Mouse (Mus musculus): Measurements from ENCODE around the gene Csnk1g1. TPM values are rescaled to one million over a fixed set of nuclear protein-coding genes. Genes with fewer than 3 reads are reported as not detected.

Csnk1g1 gene
- total RNA-seq (2021), result 10 to 100 TPM; 45.4 to 46.0 TPM
- long read RNA-seq, experiment 1, partial matches to known transcripts, result 1 of 5 reads
- long read RNA-seq, experiment 1, other reads (novel, unspliced or antisense), result 4 of 5 reads
- long read RNA-seq, experiment 2, partial matches to known transcripts, result 4 of 6 reads
- long read RNA-seq, experiment 2, other reads (novel, unspliced or antisense), result 2 of 6 reads

DNA sequence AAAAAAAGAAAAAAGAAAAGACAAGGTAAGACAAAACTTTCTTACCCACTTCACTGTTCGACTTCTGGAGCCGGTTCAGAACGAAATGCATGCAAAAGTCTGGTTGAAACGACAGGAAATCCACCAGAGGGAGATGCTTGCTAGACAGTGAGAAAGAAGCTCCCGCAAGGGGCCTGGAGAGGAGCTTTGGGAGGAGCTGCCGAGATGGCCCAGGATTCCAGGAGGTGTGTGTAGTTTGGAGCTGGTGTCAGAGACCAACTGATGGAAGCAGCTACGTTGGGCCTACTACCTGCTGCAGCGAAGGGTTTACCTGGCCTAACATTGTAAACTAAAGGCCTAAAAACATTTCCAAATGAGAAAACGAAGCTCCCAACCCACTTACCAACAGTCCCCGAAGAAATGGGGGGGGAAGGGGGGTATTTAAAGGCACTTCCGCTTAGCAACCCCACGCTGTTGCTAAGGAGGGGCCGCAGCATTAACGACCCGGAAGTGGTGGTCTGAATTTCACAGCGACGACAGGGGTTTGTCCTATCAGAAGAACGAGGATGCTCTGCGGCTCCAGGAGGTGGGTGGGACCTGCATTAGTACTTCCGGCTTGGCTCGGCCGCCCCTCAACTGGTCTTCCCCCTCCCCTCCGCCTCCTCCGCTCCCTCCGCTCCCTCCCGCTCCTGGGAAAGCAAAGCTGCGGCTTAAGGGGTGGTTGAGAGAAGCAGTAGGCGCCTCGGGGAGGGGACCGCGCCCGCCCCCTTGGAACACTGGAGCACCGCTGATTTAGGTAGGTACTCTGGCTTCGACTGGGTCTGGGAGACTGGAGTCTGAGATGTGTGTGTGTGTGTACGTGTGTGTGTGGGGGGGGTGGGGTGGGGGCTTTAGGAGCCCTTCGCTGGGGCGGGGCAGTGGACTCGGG, at the start of gene Csnk1g1, which contains the start of gene Trip4:
Gene Csnk1g1, plus strand, starts transcription at position 531 of the 907 bp plus-strand sequence.
Gene Trip4, minus strand, starts transcription at position 401 of the 907 bp plus-strand sequence.
- DNase-seq (ENCODE audit: low spot score in 2 of 2), result peak; percentile 92 to 98

DNA sequence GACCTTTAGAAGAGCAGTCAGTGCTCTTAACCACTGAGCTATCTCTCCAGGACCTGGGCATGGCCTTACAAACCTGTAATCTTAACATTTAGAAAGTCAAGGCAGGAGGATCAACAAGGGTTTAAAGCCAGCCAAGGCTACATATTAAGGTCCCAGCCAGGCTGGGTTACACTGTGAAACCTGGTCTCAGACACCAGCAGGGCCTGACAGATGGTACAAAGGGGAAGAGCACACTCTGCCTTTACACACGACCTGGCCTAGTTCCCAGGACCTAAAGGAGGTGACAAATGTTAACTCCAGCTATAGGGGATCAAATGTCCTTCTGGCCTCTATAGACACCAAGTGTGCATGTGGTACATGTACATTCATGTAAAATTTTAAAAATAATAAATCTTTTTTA, 49.1 kb upstream of the Csnk1g1 start:
- no peak for DNase-seq (ENCODE audit: low spot score in 2 of 2)

DNA sequence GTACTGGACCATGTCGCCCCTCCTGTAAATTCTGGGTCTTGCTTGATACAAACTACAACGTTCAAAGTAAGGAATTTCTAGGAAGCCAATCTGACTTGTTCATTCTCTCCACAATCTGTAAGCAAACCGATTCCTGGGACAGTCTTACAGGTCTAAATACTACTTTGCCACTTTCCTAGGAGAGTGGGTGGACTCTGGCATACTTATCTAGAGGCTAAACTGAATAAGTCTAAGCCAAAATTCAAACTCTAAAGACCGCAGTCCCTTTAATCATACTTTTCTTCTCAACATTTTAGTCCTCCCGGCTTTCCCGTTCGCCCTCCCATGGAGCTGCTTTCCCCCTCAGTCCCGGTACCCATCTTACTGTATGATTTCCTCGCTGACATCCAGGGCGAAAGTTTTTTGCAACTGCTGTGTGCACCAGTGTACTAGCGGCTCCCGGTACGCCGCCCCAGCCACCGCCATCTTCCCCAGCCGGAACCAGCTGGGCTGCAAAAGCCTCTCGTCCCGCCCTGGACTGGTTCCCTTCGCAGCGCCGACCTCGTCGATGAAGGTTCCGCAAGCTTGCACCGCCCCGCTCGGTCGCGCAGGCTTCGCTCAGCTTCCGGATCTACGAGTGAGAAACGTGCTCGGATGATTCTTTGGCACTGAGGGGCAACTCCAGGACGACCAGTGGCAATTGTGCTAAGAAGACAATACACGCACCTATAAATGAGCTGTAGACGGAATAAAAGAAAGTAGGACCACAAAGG, 24.0 kb upstream of the Csnk1g1 start:
- DNase-seq (ENCODE audit: low spot score in 2 of 2), result peak; percentile 90

DNA sequence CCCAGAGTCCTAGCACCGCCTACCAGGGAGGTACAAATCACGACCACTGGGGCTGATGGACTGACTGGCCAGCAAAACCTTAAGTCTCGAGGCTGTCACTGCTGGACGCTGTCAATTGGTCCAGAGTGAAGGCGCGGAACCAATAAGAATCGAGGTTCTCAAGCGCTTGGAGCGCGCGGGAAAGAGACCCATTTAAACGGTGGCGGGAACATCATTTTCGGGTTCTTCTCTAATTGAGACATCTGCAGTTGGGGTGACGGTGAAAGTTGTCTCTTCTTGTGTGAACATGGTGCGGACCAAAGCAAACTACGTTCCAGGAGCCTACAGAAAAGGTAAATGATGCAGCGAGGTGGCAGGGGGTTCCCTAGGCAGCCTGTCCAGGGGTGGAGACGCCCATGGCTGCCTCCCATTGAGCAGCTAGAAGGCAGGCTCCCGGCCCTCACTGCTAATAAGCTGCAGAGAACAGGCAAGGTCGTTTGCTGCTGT, 18.5 kb upstream of the Csnk1g1 start, which contains the start of gene Pclaf:
Gene Pclaf, plus strand, starts transcription at position 95 of the 486 bp plus-strand sequence.
- peak; percentile 27 to 52 for DNase-seq (ENCODE audit: low spot score in 2 of 2)

DNA sequence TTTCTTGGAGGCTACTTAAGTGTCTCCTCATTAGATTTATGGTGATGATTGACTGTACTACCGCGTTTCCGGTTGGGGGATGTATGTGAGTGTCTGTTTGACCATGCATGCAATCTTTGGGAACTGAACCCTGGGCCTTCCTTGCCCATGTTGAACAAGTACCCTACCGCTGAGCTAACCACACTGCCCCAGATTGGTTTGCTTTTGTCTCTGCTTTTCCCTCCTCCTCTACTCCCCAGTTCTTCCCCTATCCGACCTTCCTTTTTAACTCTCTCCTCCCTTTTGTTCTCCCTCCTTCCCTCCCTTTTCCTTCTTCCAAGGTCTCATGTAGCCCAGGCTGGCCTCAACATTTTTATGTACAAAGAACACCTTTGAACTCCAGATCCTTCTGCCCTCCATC, 17.6 kb upstream of the Csnk1g1 start:
- no peak for DNase-seq (ENCODE audit: low spot score in 2 of 2)

DNA sequence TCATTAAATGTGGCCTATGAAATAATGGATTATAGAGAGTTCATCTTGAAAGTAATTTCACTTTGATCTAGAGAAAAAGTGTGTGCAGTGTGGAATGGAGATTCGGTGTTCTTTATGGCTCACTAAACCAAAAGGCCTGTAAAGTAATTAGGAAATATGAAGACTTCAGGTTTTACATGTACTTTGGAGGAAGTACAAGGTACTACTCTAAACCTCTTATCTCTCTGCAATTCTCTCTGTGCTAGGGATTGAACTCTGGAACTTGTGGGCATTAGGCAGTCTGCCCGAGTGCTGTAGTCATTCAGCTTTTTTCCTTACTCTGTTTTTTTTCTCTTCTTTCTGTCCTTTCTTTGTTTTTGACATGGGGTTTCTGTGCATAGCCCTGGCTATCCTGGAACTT, 11.7 kb upstream of the Csnk1g1 start:
- no peak for DNase-seq (ENCODE audit: low spot score in 2 of 2)

DNA sequence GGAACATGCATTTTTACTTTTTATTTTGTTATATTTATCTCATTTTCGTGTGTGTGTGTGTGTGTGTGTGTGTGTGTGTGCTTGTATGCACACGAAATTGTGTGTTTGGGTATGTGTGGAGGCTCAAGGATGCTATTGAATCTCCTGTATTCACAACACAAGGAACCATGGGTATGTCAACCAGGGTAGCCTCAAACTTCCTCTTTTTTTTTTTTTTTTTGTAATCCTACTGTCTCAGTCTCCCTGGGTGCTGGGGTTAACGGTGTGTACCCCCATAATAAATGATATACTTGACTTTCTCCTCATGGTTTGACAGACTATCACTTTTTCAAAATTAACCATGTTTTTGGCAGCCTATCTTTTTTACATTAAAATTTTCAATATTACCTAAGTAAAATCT, 5.8 kb upstream of the Csnk1g1 start:
- no peak for DNase-seq (ENCODE audit: low spot score in 2 of 2)

DNA sequence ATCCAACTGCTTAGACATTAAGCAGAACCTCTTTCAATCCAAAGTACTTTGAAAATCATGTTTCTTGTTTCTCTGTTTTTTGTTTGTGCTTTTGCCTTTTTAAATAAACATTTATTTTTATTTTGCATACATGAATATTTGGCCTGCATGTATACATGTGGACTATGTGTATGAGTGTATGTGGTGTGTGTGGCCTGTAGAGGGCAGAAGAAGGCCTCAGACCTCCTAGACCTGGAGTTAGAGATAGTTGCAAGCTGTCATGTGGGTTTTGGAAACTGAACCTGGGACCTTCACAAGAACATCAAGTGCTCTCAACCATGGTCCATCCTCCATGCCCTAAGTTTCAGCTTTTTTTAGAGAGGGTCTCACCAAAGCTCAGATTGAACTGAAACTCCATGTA, 5.3 kb upstream of the Csnk1g1 start:
- DNase-seq (ENCODE audit: low spot score in 2 of 2), result no peak

DNA sequence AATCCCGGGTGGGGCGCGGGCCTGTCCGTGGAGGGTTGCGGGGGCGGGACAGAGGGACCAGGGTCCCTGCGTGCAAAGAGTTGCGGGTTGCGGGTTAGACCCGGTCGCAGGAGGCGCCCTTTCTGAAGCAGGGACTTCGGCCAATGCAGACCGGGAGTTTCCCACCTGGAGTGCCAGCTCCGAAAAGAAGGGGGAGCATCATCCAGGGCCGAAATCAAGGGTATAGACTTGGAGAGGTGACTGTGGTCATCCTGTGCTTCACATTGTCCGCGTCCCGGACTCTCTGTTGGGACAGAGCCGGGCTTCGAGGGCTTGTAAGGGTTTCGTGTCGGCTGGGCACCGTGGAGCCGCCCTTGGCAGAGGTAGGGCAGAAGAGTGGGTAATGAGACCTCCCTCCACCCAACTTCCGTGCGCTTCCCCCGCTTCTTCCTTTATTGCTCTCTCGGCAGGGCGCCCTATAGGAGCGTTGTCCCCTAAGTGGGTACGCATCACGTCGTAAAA, 627 bp downstream of the Csnk1g1 start:
- DNase-seq (ENCODE audit: low spot score in 2 of 2), result peak; percentile 31 to 52

DNA sequence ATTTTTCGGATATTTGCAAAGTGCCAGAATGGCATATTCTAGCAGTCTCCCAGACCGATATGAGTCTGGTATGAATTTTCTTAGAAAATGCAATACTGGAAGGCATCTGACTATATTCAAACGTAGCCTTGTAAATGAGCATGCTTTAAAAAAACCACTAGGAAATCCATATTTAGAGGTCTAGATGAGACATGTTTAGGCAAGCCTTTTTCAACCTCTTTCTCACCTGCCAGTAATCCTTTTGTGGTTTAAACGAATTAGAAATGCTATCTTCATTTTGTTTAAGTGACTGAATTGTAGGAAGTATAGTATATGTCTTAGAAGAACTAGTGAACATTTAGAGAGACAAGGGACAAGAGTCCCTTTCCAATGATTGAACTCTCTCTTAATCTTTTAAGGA, 1.1 kb downstream of the Csnk1g1 start:
- no peak for DNase-seq (ENCODE audit: low spot score in 2 of 2)

DNA sequence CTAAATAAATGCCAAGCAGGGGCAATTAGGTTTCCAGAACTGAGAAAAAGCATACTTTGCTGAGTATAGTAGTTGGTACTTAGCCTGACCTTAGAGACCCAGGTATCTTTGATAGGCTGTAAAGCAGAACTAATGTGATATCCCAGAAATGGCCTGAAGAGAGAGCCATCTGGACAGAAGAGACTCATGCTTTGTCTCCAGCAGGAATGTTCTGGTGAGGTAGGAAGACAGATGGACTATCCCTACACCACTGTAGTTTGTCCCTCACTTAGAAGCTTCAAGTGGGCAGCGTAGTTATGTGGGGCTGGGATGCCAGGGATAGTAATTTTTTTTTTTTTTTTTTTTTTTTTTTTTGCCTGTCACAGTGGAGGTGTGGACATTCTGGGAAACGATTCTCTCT, 5.3 kb downstream of the Csnk1g1 start:
- no peak for DNase-seq (ENCODE audit: low spot score in 2 of 2)

DNA sequence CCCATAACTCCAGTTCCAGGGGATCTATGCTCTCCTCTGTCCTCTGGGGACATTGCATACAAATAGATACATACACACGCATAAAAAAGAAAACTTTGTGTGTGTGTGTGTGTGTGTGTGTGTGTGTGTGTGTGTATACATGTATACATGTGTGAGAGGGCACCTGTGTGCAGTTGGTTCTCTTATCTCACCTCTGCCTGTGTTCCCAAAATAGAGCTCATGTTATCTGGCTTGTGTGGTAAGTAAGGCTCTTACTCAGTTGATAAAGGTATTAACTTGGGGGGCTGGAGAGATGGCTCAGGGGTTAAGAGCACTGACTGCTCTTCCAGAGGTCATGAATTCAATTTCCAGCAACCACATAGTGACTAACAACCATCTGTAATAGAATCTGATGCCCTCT, 8.3 kb downstream of the Csnk1g1 start:
- DNase-seq (ENCODE audit: low spot score in 2 of 2), result no peak

DNA sequence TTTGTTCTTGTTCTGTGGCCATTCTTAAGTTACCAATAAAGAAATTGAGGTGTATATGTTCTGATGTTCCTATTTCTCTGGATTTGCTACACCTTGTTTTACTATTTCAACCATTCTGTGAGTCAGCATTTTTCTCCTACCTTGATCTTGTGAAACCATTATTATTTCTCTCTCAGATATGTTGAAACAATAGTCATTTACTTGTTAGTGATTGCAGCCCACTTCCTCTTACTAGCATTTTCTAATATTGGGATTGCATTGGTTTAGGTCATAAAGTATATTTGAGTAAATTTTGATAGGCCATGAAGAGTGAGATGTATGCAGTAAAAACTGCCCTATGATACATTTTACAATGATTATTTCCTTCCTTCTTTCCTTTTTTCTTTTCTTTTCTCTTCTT, 19.7 kb downstream of the Csnk1g1 start:
- no peak for DNase-seq (ENCODE audit: low spot score in 2 of 2)

DNA sequence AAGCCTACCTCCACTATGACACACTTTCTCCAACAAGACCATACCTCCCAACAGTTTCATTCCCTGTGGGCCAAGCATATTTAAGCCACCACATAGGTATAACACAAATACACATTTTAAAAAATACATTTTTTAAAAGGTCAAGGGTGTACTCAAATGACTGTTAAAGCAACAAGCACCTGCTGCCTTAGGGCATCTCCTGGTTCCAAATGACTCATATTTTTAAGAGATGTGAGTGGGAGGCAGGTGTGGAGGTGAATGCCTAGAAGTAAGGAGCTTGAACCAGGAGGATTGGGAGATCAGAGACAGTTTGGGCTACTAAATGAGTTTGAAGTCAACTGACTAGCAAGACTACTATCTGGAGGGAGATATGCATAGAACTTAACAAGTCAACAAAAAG, 21.1 kb downstream of the Csnk1g1 start:
- DNase-seq (ENCODE audit: low spot score in 2 of 2), result no peak

DNA sequence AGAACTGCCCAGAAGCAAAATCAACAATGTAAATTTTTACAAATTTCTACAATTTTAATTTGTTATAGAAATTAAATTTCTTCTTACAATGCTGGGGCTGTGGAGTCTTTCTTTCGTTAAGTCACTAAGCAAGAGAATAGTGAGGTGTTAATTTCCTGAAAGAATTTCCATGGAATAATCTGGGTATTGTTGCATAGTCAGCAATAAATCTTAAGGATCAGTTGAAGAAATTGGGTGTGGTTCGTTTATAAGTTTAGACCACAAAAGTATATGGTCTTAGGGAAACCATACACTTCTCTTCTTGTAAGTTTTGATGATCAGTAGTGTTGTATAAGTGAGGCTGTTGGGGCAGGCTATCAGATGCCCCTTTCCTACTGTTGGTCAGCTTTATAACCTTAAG, 28.8 kb downstream of the Csnk1g1 start:
- DNase-seq (ENCODE audit: low spot score in 2 of 2), result no peak

DNA sequence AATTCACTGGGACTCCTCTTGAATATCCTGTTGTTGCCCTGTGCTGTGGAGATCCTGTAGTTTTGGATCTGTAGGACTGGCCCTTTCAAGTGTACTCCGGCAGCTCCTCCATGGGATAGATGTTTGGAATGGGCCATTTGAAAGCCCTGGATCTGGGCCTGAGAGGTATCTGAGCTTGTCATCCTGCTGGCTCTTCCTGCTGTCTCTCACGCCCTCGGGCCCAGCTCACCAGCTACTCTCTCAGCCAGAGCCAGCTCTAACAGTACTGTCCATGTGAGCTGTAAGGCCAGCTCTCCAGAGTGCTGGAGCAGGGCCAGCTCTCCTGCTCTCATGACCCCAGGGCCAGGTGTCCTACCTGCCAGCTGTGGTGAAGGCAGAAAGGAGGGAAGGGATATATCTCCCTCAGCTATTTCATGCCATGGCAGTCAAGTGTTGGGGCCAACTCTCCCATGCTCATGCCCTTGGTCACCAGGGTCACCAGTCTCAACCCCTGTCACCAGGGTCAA, 42.4 kb downstream of the Csnk1g1 start:
- no peak for DNase-seq (ENCODE audit: low spot score in 2 of 2)

DNA sequence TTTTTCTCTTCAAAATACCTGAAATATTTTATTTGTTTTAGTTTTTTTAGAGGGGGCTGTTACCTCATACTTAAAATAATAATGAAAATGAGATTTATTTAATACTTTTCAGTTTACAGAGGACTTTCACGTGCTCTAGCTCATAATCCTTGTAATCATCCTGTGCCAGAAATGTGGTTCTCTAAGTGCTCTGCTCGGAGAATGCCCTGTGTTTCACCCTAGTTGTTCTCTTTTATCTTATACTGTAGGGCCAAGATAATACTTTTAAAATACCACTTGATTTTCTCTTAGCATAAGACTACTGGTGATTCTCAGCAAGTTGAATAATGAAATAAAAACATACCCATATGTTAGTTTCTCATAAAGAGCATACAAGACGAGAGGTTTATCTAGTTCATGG, 61.3 kb downstream of the Csnk1g1 start:
- DNase-seq (ENCODE audit: low spot score in 2 of 2), result no peak

DNA sequence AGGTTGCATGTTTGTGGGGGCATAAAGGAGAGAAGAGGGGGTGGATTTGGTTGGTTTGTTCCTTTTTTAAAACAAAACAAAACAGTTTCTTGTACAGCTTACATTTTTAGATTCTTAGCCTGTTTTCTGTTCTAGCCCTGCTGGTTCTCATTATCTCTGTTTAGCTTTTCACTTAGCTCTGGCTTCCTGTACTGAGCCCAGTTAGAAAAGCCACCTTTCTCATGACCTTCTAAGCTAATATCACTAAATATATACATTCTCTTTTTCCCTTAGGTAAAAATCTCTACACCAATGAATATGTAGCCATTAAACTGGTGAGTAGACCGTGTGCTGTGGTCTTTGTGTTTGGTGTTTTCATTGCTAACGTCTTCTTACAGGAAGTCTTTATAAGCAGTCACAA, 64.5 kb downstream of the Csnk1g1 start:
- no peak for DNase-seq (ENCODE audit: low spot score in 2 of 2)

DNA sequence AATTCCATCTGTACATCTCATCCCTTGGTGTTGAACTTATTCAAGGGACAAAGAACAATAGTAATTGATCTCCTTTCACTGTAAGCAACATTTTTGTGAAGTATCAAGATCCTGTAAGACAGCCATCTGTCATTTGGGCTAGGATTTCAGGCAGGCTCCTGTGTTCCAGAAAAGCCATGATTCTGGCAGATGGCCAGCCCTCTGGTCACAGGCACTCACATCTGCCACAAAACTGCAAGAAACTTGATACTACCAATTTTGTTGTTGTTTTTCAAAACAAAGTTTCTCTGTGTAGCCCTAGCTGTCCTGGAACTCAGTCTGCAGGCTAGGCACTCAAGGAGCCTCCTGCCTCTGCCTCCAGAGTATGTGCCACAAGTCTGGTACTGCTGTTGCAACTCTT, 67.2 kb downstream of the Csnk1g1 start:
- peak in 1 of 2 experiments; percentile 34 for DNase-seq (ENCODE audit: low spot score in 2 of 2)

DNA sequence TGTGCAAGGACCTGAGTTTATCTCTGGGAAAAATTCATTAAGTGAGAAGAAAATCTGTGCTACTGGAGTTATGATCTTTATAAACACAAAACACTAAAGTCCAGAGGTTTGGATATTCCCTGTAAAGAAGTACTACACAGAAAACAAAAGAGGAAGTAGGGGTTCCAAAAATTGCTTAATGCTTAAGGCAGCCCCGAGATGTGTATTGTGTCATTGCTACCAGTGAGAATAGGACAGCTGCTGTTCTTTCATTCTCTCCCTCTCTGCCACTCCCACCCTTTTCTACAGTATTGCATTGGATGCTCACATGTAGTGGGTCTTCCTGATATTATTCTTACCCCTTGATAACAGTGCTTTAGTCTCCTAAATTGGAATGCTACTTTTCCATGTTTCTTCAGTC, 74.1 kb downstream of the Csnk1g1 start:
- DNase-seq (ENCODE audit: low spot score in 2 of 2), result no peak

DNA sequence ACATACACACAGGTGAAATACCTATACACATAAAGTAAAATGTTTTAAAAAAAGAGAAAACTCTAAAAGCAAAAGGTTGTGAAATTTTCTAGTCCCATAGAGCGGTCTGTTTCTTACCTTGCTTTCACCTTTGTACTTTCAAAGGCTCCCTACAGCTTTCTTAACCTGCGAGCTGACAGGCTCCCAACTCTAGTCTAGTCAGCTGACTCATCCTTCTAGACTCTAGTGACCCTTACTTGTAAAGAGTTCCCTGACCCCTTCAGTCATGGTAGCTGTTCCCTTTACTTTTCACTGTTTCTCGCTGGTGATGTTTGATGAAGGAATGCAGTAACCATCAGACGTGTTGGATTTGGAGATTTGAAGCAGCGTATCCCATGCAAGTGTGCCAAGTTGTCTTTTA, 78.3 kb downstream of the Csnk1g1 start:
- DNase-seq (ENCODE audit: low spot score in 2 of 2), result no peak
